Mouse (Mus musculus): ENCODE measurements at regions not wholly inside any gene's neighbourhood (a gene's known extent, or its start where the extent isn't known, plus 50 kb on each side); places are given as distances from the start of the nearest gene placed in this dataset.

DNA sequence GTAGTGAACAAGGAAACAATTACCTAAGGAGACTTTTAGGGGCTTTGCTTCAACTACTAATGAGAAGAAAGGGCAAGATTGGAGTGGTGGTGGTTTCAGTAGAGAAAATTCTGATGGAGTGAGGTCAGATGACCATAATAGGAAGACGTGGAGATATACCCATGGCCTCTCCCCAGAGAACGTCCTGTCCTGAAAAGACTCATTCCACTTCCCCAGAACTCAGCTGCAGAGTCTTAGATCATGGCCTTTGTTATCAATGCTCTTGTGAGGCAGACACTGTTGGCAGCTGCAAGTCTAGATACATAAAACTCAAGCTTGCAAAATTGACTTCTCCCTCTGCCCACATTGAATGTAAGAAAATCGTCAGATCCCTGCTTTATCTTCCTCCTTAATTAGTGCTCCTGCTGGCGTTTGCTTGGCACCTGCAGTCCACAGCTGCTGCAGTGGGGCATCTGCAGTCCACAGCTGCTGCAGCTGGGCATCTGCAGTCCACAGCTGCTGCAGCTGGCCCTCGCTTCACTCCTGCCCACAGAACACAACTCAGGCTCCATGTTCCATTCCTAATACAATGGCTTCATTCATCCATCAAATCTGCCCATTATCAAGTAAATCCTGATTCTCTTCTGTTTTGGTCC lies 162.5 kb downstream of the Cxcl12 start:
- in situ Hi-C loops (cut with MboI; ENCODE audit: low pct_unique_long_range_greater_than_20kb) = no loop called here
- TF ChIP-seq CTCF (IDR thresholded peaks at IDR 0.05) = no peak
- DNase-seq (ENCODE audit: low read depth, low spot score) = no peak
- ChIA-PET CTCF (no interaction called here), POLR2A (no interaction called here)
- ATAC-seq = no peak
- no peaks in the 10 kb centered on the region for H3K27me3 ChIP-seq

DNA sequence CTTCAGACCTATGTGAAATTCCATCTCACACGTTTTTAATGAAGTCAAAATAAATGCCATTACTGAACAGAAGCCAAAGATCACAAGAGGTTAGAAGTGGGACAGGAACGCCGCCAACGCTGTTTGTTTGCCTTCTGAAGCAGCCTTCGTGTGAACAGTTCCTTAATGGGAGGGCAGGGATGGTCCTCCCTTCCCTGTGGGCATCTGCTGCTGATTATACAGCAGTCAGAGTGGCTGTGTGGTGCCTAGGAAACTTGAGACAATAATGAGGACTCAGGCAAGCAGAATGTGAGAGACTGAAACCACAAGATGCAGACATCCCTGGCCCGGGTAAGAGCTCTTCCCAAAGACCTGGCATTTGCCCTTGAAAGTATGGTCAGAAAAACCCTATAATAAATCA lies 164.3 kb downstream of the Cxcl12 start:
- peak; percentile 80 for ATAC-seq
- POLR2A ChIA-PET = interaction anchor here (0.6 to 0.9 kb wide), 2 partner anchors 10 to 51 kb away, joined by 3 read pairs; no protein-coding TSS in a partner anchor
- no peaks in the 10 kb centered on the region for H3K27me3 ChIP-seq
- CTCF ChIA-PET = interaction anchor here (1.6 kb wide), 1 partner anchor 27 kb away, joined by 3 read pairs; no protein-coding TSS in a partner anchor
- TF ChIP-seq CTCF (IDR thresholded peaks at IDR 0.05) = no peak
- in situ Hi-C loops (cut with MboI; ENCODE audit: low pct_unique_long_range_greater_than_20kb) = no loop called here
- DNase-seq (ENCODE audit: low read depth, low spot score) = no peak

DNA sequence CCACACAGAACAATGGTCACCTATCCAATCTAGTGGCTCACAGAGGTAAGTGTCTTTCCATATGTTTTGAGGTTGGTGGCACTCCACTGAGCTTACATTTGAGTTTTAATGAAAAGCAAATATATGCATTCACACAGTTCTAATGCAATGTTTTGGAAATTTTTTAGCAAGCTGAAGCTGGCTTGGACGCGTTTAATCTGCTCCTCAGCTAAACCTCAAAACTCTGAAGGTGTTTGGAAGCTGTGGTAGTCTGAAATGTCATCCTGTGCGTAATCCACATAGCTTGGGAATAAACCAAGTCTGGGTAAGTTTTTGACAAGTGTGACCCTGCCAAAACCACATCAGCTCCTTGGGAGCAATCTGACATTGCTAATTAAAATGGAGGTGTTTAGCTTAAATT lies 173.8 kb downstream of the Cxcl12 start:
- in situ Hi-C loops (cut with MboI; ENCODE audit: low pct_unique_long_range_greater_than_20kb) = no loop called here
- ATAC-seq (no peak), DNase-seq (ENCODE audit: low read depth, low spot score) (no peak)
- POLR2A ChIA-PET = interaction anchor here (0.7 to 1.0 kb wide), 2 partner anchors 10 to 16 kb away, joined by 3 read pairs; no protein-coding TSS in a partner anchor
- no peak for TF ChIP-seq CTCF (IDR thresholded peaks at IDR 0.05)
- CTCF ChIA-PET = interaction anchor here (1.3 kb wide), 1 partner anchor 31 kb away, joined by 3 read pairs; no protein-coding TSS in a partner anchor
- H3K27me3 ChIP-seq = no peaks in the 10 kb centered on the region

DNA sequence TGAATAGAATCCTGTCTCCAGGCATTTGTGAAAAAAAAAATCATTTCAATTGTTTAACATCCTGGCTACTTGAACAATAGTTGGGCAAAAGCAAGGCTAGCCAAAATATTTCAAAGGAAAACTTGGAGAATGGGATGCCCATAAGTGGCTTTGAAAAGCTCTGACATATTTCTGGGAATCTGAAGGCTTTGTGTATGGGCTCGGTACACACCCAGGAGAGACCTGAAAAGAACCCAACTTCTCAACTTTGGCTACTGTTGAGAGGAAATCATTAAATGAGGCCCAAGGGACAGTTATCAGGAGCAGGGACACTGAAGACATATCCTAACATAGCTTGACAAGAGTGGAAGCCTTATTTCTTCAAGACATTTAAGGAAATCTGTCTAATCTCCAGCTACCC lies 179.0 kb downstream of the Cxcl12 start:
- H3K27me3 ChIP-seq = no peaks in the 10 kb centered on the region
- ChIA-PET CTCF (interaction anchor here (1.0 to 1.2 kb wide), 3 partner anchors 8 to 180 kb away, joined by 3 read pairs; no protein-coding TSS in a partner anchor), POLR2A (no interaction called here)
- in situ Hi-C loops (cut with MboI; ENCODE audit: low pct_unique_long_range_greater_than_20kb) = no loop called here
- TF ChIP-seq CTCF (IDR thresholded peaks at IDR 0.05) = no peak
- DNase-seq (ENCODE audit: low read depth, low spot score) (no peak), ATAC-seq (no peak)

DNA sequence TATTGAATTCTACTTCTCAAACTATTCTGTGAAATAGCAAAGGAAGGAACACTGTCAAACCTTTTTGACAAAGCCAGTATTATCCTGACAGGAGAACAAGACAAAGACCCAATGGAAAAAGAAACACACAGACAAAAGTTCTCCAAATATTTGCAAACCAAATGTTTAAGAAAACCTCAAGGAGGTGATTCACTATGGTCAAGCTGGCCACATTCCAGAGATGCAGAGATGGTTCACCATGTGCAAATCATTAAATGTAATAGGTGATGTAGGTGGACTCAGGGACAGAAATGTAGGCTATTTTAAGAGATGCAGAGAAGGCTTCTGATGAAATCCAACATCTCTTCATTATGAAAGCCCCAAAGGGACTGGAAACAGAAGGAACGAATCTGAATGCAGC lies 183.5 kb downstream of the Cxcl12 start:
- POLR2A ChIA-PET = no interaction called here
- H3K27me3 ChIP-seq = no peaks in the 10 kb centered on the region
- TF ChIP-seq CTCF (IDR thresholded peaks at IDR 0.05) = no peak
- peak; percentile 38 for DNase-seq (ENCODE audit: low read depth, low spot score)
- in situ Hi-C loops (cut with MboI; ENCODE audit: low pct_unique_long_range_greater_than_20kb) = no loop called here
- no peak for ATAC-seq
- CTCF ChIA-PET = interaction anchor here (1.4 kb wide), 1 partner anchor 13 kb away, joined by 5 read pairs; no protein-coding TSS in a partner anchor

DNA sequence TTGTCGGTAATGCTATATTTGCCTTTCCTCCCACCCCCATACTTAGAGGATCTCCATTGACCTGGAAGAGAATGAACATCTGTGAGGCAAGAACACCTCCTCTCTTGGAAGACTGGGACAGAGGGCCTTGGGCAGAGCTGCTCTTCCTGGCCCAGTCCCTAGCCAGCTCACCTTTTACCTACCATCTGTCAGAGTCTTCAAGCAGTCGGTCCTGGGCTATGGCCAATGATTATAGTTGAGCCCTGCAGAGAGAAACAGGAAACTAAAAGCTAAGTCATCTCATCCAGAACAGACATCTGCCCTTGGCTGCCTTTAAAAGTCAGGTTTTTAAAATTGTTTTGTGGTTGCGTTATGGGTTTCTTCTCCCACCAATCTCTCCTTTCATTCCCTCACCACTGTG lies 184.8 kb downstream of the Cxcl12 start:
- CTCF ChIA-PET = interaction anchor here (1.4 kb wide), 1 partner anchor 12 kb away, joined by 5 read pairs; no protein-coding TSS in a partner anchor
- no peak for TF ChIP-seq CTCF (IDR thresholded peaks at IDR 0.05)
- in situ Hi-C loops (cut with MboI; ENCODE audit: low pct_unique_long_range_greater_than_20kb) = no loop called here
- POLR2A ChIA-PET = no interaction called here
- no peaks in the 10 kb centered on the region for H3K27me3 ChIP-seq
- DNase-seq (ENCODE audit: low read depth, low spot score) (no peak), ATAC-seq (no peak)

DNA sequence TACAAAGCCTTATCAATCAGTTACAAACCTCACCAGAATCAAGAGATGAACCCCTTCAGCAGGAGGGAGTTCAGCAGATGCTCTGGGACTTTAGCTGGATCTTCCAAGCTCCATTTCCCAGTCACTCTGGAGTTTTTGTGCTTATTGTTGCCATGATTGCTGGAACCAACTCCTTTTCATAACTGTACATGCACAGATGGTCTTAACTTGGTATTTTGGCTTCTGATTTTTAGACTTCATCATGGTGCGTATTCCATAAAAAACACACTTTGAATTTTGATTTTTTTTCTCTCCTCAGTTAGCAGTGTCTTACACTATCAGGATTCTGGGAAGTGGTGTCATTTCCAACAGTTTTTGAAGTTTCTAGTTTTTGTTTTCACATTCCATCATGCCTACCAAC lies 187.8 kb downstream of the Cxcl12 start:
- DNase-seq (ENCODE audit: low read depth, low spot score) (no peak), ATAC-seq (no peak)
- no peak for TF ChIP-seq CTCF (IDR thresholded peaks at IDR 0.05)
- POLR2A ChIA-PET = no interaction called here
- no peaks in the 10 kb centered on the region for H3K27me3 ChIP-seq
- in situ Hi-C loops (cut with MboI; ENCODE audit: low pct_unique_long_range_greater_than_20kb) = no loop called here
- CTCF ChIA-PET = interaction anchor here (1.1 kb wide), 1 partner anchor 9 kb away, joined by 4 read pairs; no protein-coding TSS in a partner anchor

DNA sequence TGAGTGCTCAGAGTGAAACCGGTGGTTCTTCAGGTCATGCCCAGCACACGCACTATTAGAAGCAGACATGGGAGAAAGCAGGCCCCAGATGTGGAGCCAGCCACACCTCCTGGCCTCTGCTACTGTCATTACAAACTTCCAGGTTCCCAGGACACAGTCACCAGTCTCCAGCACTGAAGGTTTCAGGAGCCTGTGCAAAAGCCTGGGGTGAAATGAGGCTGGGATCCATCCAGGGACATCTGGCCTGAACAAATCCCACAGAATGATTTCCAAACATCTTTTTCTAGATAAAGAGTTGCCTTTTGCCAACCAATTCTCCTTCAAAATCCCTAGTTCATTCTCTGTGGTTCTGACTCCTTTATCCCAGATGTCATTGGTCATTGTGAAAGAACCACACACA lies 191.1 kb downstream of the Cxcl12 start:
- ATAC-seq (no peak), DNase-seq (ENCODE audit: low read depth, low spot score) (no peak)
- no peak for TF ChIP-seq CTCF (IDR thresholded peaks at IDR 0.05)
- no peaks in the 10 kb centered on the region for H3K27me3 ChIP-seq
- ChIA-PET POLR2A (no interaction called here), CTCF (no interaction called here)
- in situ Hi-C loops (cut with MboI; ENCODE audit: low pct_unique_long_range_greater_than_20kb) = no loop called here

DNA sequence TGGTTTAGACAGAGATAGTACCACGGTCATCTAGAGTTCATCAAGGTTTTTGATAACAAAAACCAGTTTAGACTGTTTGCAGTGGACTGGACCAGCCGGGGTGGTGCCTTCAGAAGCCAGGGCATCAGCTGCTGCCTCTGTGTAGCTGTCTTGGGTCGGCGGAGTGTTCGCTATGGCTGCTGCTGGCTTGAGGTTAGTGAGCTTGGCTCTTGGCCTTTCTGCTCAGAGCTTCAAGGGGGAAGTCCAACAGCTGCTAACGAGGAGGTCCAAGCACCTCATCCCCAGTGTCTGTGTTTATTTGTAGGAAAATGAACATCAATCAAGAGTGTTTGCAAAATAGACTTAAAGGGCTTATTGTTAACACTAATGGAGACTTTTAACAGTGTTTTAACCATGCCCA lies 198.2 kb downstream of the Cxcl12 start:
- H3K27me3 ChIP-seq = no peaks in the 10 kb centered on the region
- ChIA-PET POLR2A (interaction anchor here (1.4 kb wide), 1 partner anchor 11 kb away, joined by 3 read pairs; no protein-coding TSS in a partner anchor), CTCF (no interaction called here)
- ATAC-seq (no peak), DNase-seq (ENCODE audit: low read depth, low spot score) (no peak)
- in situ Hi-C loops (cut with MboI; ENCODE audit: low pct_unique_long_range_greater_than_20kb) = no loop called here
- no peak for TF ChIP-seq CTCF (IDR thresholded peaks at IDR 0.05)

DNA sequence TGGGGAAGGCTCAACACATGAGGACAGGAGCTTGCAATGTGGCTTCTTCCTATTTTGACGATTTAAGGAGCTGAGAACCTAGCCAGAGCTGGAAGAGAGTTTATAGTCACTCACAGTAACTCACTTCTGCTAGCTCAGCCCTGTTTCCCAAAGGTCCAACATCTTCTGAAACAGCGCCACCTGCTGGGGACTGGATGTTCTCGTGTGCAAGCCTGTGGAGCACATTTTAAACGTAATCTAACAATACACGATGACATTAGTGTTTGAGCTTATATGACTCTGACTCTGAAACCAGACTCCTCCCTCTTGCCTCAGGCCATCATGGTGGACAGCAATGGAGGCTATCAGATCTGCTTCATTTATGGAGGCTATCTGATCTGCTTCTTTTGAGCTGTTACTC lies 207.7 kb downstream of the Cxcl12 start:
- DNase-seq (ENCODE audit: low read depth, low spot score) (no peak), ATAC-seq (no peak)
- in situ Hi-C loops (cut with MboI; ENCODE audit: low pct_unique_long_range_greater_than_20kb) = no loop called here
- CTCF ChIA-PET = interaction anchor here (1.0 to 1.4 kb wide), 4 partner anchors 9 to 61 kb away, joined by 3 to 5 read pairs (median 3); no protein-coding TSS in a partner anchor
- H3K27me3 ChIP-seq = no peaks in the 10 kb centered on the region
- POLR2A ChIA-PET = interaction anchor here (0.6 kb wide), 1 partner anchor 469 kb away, joined by 3 read pairs; no protein-coding TSS in a partner anchor
- TF ChIP-seq CTCF (IDR thresholded peaks at IDR 0.05) = peak; percentile 61

DNA sequence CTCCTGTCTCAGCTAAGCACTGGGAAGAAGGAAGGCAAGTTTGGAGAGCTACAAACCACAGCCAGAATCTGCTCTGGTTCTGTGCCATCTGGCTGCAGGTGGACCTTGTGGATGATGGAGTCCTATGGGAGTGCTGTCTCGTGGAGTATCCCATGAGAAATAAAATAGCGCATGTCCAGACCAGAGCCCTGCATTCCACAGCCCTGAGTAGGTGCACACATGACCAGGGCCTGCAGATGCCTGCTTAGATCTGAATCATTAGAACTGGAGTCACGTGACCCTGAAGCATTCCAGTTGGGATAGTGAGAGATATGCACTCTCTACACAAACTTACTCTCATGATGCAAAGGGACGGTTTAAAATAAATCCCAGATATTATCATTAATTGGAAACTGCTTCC lies 211.6 kb downstream of the Cxcl12 start:
- H3K27me3 ChIP-seq = no peaks in the 10 kb centered on the region
- peak; percentile 54 for ATAC-seq
- in situ Hi-C loops (cut with MboI; ENCODE audit: low pct_unique_long_range_greater_than_20kb) = no loop called here
- peak; percentile 35 for DNase-seq (ENCODE audit: low read depth, low spot score)
- TF ChIP-seq CTCF (IDR thresholded peaks at IDR 0.05) = no peak
- ChIA-PET CTCF (interaction anchor here (1.2 kb wide), 1 partner anchor 12 kb away, joined by 5 read pairs; no protein-coding TSS in a partner anchor), POLR2A (no interaction called here)
